Mouse (Mus musculus) G1E (cell line): ENCODE data around the gene Akap13. TPM values are rescaled to one million over a fixed set of nuclear protein-coding genes. Genes with fewer than 3 reads are reported as not detected.

Experiments used
- ATAC-seq: 2 replicates; pipeline ENCODE4 v1.8.0; 2016; ENCODE audit warnings: mild to moderate bottlenecking; ENCODE audit not compliant: insufficient number of reproducible peaks, poor library complexity, low FRiP score, severe bottlenecking; ENCODE audit errors: extremely low read depth
- DNase-seq: peaks from one replicate; pipeline ENCODE4 v3.0.0; 2012; ENCODE audit warnings: low spot score
- H3K27me3 ChIP-seq: 2 replicates; pipeline ENCODE4 v1.6.1; 2012; ENCODE audit warnings: mild to moderate bottlenecking, low read length, inconsistent platforms; ENCODE audit not compliant: insufficient read depth
- H3K36me3 ChIP-seq: replicated peaks from 2 replicates; pipeline ENCODE3; 2012; ENCODE audit warnings: mild to moderate bottlenecking, inconsistent platforms
- H3K4me1 ChIP-seq: 2 replicates; pipeline ENCODE4 v1.6.1; 2012; ENCODE audit warnings: low read depth, low read length, inconsistent platforms, mixed read lengths; ENCODE audit not compliant: insufficient read depth
- H3K4me3 ChIP-seq: 2 replicates; pipeline ENCODE4 v1.5.1; 2012; ENCODE audit warnings: low read depth, mild to moderate bottlenecking, inconsistent platforms, low read length, moderate library complexity, mixed read lengths
- H3K9me3 ChIP-seq: replicated peaks from 2 replicates; pipeline ENCODE4 v1.6.1; 2012; ENCODE audit warnings: inconsistent platforms
- CTCF ChIP-seq: IDR thresholded peaks from 2 replicates; pipeline ENCODE4 v1.5.1; 2012; ENCODE audit warnings: low read depth, low read length, inconsistent platforms, mixed read lengths
- GATA1 ChIP-seq: IDR thresholded peaks from 2 replicates; pipeline ENCODE4 v1.6.1; 2012; ENCODE audit warnings: borderline replicate concordance, low read length, inconsistent platforms, mixed read lengths
- GATA2 ChIP-seq: IDR thresholded peaks from 2 replicates; pipeline ENCODE4 v1.6.1; 2012; ENCODE audit warnings: low read depth, low read length, inconsistent platforms, borderline replicate concordance
- POLR2AphosphoS5 ChIP-seq: IDR thresholded peaks from 2 replicates; pipeline ENCODE4 v1.6.1; 2012; ENCODE audit warnings: low read depth, low read length, inconsistent platforms; ENCODE audit not compliant: insufficient replicate concordance
- TAL1 ChIP-seq: conservative IDR thresholded peaks from 2 replicates; pipeline ENCODE4 v1.6.1; 2012; ENCODE audit warnings: low read depth, low read length, inconsistent platforms, mixed read lengths
- polyA plus RNA-seq: library from polyadenylated mRNA; stranded (reverse); fragments of >175 nt; gene quantifications from 2 replicates; pipeline ENCODE4 v1.2.3, GENCODE M21; 2012
- total RNA-seq, 2 experiments: library from RNA; stranded (forward) in 1 of 2; stranded (reverse) in 1 of 2; fragments of 200-1000 nt in 1 of 2; fragments of >200 nt in 1 of 2; fragmentation: Nextera tagmentation in 1 of 2; gene quantifications; 2 replicates each; pipeline ENCODE4 v1.2.3; 2014 to 2017

Akap13 gene
- total and polyA plus RNA-seq, 3 experiments, result 2.8 to 123 (median 47.0) TPM

DNA sequence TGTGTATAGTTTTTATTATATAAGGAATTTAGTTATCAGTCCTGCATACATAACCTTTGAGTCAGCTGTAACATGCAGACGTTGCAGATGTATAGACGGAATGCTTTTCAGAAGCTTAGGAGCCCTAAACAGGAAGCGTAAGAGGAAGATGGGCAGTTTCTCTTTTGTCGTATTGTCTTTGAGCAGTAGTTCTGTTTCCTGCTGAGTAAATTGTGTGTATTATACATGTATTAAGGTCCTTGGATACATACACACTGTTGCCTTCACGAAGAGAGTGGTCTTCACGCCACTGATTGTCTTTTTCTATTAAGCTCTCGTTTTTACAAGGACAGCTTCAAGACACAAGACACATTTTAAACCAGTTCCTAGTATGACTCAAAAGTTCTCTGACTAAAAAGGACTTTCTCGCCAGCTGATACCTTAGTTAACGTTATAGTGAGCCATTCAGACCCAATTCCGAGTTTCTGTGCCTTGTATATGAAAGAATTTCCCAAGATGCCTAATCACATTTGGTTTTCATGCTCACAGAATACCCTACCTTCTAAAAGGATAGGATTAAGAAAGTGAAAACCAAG, 245.5 kb downstream of the Akap13 start:
- H3K4me1 ChIP-seq, result no peaks in the 10 kb centered on the region
- ATAC-seq (no peak), DNase-seq (no peak)
- TF ChIP-seq GATA2 (no peak), CTCF (no peak), TAL1 (no peak), GATA1 (no peak), POLR2AphosphoS5 (no peak)
- no peaks in the 10 kb centered on the region for H3K9me3 ChIP-seq
- no peaks in the 10 kb centered on the region for H3K27me3 ChIP-seq
- no peak overlapping the region for H3K4me3 ChIP-seq
- peaks cover 61% of the 10 kb centered on the region for H3K36me3 ChIP-seq

DNA sequence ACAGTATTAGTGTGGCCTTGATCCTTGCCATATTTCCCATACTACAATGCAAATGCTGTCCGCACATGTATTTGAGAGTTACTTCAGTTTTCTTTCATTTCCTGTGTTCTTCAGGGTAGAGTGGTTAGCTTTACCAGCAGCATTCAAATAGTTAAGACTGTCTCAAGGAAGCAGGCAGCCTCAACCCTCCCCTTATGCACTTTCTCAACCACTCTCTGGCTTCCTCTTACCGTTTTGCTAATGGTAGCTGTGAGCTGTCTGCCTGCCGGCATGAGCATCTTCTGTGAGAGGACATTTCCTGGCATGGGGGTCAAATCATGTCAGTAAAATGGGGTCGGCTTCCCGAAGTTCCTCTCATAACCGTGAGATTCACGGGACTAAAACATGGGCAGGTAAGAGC, 246.4 kb downstream of the Akap13 start:
- Histone ChIP-seq H3K36me3 (peaks cover 61% of the 10 kb centered on the region), H3K4me1 (no peaks in the 10 kb centered on the region), H3K27me3 (no peaks in the 10 kb centered on the region), H3K4me3 (no peak overlapping the region), H3K9me3 (no peaks in the 10 kb centered on the region)
- no peak for ATAC-seq
- TF ChIP-seq GATA1, result no peak
- TF ChIP-seq TAL1, result no peak
- no peak for TF ChIP-seq POLR2AphosphoS5
- no peak for TF ChIP-seq CTCF
- no peak for TF ChIP-seq GATA2
- DNase-seq, result no peak

- ATAC-seq (no peak), DNase-seq (no peak)
- Histone ChIP-seq H3K27me3 (no peaks in the 10 kb centered on the region), H3K4me1 (no peaks in the 10 kb centered on the region), H3K4me3 (no peak overlapping the region), H3K9me3 (no peaks in the 10 kb centered on the region), H3K36me3 (peaks cover 63% of the 10 kb centered on the region)
- TF ChIP-seq GATA2 (no peak), POLR2AphosphoS5 (no peak), GATA1 (no peak), CTCF (no peak), TAL1 (no peak)
Observed at GRCm38 (mm10) chr7:75702368-75702767, 247.0 kb downstream of the Akap13 start.

DNA sequence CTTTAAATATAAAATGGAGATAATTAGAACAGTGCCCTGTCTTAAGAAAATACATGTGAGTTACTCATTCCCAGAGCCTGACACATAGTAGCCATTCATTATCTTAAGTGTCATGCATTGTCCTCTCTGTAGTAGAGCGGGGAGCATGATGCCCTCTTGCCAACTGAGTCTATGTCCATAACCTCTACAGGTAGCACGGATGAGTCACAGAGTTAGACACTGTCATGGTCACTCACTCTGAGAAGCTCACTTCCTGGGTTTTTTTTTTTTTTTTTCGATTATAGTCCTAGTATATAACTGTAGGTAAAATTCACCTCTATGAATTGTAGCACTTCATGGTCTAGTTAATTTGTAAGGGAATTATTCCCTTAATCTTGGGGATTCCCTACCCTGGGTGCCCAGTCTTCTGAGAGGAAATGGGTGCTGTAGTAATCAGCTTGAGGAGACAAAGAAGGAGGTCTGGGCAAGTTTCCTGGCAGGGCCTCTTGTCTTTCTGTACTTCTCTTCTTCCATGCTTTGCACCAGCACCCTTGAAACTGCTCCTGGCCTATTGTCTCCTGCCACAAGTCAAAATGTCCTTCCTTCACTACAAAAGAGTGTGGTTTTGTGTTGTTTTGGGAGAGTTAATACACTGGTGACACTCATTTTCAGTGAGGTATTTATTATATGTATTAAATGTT, 247.8 kb downstream of the Akap13 start:
- Histone ChIP-seq H3K27me3 (no peaks in the 10 kb centered on the region), H3K36me3 (peaks cover 63% of the 10 kb centered on the region), H3K4me3 (no peak overlapping the region), H3K4me1 (no peaks in the 10 kb centered on the region), H3K9me3 (no peaks in the 10 kb centered on the region)
- DNase-seq (no peak), ATAC-seq (no peak)
- no peak for TF ChIP-seq GATA1
- no peak for TF ChIP-seq CTCF
- no peak for TF ChIP-seq GATA2
- no peak for TF ChIP-seq TAL1
- TF ChIP-seq POLR2AphosphoS5, result no peak

DNA sequence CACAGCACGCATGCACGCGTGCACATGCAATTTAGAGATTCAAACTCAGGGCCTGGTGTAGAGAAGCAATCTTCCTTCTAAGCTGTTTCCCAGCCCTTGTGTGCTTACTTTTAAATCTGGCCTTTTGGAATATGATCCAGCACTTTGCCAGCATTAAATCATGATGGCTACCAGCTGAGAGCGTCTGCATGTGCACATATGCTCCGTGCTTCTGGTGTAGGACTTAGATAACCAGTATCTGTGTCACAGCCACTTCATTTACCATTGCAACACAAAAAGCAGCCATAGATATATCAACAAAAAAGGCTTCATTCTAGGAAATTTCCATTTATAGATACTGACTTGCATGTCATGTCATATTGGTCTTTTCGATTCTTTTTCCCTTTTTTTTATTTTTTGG, 249.5 kb downstream of the Akap13 start:
- ATAC-seq (no peak), DNase-seq (no peak)
- no peak overlapping the region for H3K4me3 ChIP-seq
- H3K36me3 ChIP-seq, result peaks cover 64% of the 10 kb centered on the region
- no peaks in the 10 kb centered on the region for H3K9me3 ChIP-seq
- H3K4me1 ChIP-seq, result no peaks in the 10 kb centered on the region
- no peaks in the 10 kb centered on the region for H3K27me3 ChIP-seq
- no peak for TF ChIP-seq TAL1
- no peak for TF ChIP-seq GATA1
- no peak for TF ChIP-seq GATA2
- no peak for TF ChIP-seq CTCF
- TF ChIP-seq POLR2AphosphoS5, result no peak

- ATAC-seq, result no peak
Observed at GRCm38 (mm10) chr7:75709936-75710335, 254.6 kb downstream of the Akap13 start.

More at GRCm38 (mm10) chr7:75709936-75710335, 254.6 kb downstream of the Akap13 start:
- Histone ChIP-seq H3K9me3 (no peaks in the 10 kb centered on the region), H3K4me1 (peaks cover 3% of the 10 kb centered on the region; the same call in 1 of the 2 replicates), H3K4me3 (no peak overlapping the region), H3K36me3 (peaks cover 50% of the 10 kb centered on the region), H3K27me3 (no peaks in the 10 kb centered on the region)
- TF ChIP-seq CTCF (no peak), POLR2AphosphoS5 (no peak), GATA1 (no peak), GATA2 (no peak), TAL1 (no peak)
- DNase-seq, result no peak
